Mouse (Mus musculus) gonadal fat pad, adult 2 months (tissue): ENCODE data around the gene Ldlrad2. TPM values are rescaled to one million over a fixed set of nuclear protein-coding genes. Genes with fewer than 3 reads are reported as not detected.
"Not testable (repeated sequence)": the region's sequence is repeated elsewhere in the genome, so short reads cannot be mapped to it uniquely, and the experiment has no call there.

Experiments
- DNase-seq: peaks from one replicate; pipeline ENCODE4 v3.0.0-alpha.2; 2012; ENCODE audit warnings: low read depth
- polyA plus RNA-seq: library from polyadenylated mRNA; depleted of rRNA; stranded (reverse); fragments of >200 nt; gene quantifications from 2 replicates; pipeline ENCODE4 v1.2.3, GENCODE M21; 2012; rRNA removed

Gene Ldlrad2
- 1.4 TPM in 1 of 2 replicates, not detected in the other for polyA plus RNA-seq

DNA sequence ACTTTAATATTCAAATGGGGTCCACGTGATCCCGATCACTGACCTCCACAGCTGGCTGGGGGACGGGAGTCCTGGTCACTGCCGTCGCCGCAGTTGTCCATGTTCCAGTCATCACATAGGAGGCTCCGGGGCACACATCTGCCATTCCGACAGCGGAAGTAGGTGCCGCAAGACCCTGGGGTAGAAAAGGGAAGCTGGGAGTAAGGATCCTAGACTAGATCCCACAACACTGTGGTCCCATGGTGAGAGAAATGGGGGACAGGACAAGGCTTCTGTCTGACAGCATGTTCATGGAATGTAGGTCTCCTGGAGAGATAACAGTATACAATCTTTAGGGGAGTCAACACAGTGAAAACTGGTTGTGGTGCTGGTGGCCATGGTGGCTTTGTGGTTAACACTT is at the start of gene Ldlrad2:
Gene Ldlrad2, minus strand, starts transcription at position 101 of the 400 bp plus-strand sequence.
- DNase-seq = no peak

DNA sequence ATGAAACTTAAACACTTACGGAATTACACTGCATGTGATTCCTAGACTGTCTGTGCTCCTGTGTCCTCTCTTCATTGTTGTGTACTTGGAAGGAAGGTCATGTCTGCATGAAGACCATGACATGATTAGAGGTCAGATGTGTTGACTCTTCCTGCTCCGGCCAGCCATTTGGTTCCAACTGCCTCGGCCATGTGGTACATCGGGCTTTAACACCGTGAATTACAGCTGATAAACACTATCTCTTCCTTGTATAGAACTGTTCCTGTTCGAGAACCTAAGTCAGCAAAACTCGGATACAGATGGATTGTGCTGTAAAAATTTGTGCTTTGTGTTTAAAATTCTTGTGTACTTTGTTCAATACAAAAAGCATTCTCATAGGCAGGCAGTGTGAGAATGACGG is 48.5 kb upstream of the Ldlrad2 start:
- no peak for DNase-seq

DNA sequence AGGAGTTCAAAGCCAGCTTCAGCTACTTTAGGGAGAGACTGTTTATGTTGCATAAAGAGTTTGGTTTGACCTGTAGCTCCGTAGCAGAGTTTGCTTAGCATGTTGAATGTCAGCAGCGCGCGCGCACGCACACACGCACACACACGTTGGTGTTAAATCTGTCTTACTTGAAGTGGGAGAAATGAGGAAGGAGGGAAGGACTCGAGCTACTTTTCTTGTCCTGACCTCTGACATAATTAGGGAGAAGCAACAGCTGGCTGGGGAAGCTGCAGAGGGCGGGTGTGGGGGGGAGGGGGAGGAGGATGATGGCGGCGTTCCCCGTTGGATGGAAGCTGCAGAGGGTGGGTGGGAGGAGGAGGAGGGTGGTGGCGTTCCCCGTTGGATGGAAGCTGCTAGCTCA is 35.9 kb upstream of the Ldlrad2 start:
- no peak for DNase-seq

DNA sequence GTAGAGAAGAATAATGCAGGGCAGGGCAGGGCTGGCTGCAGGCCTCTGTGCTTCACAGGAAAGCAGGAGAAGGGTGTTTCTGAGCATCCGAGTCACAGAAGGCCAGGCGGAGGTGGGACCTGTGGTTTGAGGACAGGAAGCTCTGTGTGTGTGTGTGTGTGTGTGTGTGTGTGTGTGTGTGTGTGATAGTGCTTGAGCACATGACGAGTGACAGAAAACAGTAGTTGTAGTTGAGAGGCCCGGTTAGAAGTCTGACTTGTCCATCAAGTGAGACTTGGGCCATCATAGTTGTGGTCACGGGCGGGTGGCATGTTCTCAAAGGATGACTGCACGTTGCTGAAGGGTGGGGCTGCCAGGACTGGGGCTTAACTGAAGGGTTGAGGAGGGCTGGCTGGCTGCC is 35.3 kb upstream of the Ldlrad2 start:
- no peak for DNase-seq

DNA sequence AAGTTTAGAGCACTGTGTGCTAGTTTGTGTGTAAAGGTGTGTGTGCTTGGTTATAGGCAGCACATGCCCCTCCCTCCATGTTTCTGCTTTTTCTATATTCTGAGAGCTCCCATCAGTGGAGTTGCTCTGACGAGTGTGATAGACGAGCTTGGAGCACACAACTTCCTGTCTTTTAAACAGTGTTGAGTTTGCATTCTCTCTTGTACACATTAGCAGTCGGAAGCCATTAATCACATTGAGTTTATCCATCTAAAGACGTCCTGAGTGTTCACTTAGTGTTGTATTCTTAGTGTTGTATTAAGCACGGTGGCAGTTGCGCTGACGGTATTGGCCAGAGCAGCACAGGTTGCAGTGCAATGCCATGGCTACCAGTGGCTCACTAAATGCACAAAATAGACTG is 34.9 kb upstream of the Ldlrad2 start:
- DNase-seq = no peak

DNA sequence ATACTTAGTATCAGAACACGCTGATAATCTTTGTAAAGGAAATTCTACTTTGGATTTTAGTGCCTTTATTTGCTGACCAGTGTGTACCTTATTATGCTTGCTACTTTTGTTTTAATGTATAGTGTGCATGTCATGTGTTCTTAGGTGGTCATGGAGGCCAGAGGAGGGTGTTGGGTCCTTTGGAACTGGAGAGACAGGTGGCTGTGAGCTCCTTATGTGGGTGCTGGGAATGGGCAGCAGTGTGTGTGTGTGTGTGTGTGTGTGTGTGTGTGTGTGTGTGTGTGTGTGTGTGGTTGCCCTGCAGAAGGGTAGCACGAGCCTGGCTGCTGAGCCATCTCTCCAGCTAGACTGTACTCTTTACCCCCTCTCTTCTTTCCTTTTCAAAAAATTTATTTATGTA is 32.7 kb upstream of the Ldlrad2 start:
- no peak for DNase-seq

DNA sequence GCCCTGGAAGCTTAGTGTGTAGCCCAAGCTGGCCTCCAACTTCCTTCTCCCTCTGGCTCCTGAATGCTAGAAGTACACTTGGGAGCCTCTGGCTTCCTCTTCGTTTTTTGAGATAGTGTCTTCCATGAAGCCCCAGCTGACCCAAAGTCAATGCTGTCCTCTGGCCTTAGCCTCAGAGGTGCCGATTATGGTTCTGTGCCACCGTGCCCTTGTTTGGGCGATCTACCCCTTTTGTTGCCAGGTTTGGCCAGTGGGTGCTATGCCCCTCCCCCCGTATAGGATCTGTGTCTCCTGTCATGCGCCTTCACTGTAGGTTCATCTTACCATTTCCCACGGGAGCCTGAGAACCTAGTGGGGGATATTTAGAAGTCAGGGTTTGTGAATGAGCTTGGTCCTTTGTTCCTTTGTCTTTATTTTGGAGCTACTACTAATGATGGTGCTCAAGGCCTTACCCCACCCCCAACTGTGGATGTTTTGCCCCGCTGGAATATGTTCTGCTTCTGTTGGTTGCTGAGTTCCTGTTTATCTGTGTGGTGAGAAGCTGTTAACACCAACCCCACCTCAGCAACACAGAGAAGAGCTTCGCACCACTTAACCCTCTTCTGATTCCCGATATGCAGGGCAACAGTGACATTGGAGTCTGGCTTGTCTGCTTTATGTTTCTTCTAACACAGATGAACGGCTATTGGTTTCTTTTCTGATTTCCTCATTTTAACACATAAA is 29.2 kb upstream of the Ldlrad2 start:
- no peak for DNase-seq

DNA sequence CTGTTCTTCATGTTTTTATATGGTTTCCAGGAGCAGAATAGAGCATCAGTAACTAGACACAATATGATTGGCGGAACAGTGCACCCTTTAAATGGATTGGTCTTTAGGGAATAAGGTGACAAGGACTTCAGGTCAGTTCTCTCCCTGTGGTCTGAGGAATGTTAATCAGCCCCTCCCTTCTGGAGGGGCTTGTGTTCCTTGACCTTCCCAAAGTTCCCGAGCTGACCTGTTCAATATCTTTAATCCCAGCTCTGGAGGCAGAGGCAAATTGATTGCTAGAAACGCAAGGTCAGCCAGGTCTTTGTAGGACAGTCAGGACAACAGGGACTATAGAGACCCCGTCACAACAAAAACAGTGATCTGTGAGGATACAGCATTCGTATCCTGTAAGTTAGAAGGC is 24.2 kb upstream of the Ldlrad2 start:
- DNase-seq = no peak

DNA sequence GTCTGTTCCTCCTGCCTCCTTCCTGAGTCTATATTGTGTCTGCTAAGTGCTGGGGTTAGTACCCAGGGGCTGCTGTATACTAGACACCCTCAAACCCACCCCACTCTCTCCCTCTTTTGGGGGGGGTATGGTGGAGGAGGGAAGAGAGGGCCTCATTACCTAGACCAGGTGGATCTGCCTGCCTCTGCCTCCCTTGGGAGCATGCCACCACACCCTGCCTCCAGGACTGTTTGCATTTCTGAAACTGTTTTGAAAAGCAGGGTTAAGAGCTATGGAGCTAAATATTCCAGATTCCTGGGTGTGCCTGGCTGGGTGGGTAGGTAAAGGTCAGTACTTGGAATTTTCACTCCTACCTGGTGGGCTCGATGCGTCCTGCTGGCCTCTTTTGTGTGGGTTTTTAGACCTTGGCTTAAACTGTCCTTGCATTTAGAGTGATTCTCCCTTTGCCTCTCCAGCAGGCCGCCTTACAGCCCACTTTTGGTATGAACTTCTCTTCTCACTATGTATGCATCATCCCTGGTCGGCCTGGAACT is 22.8 kb upstream of the Ldlrad2 start:
- DNase-seq = no peak

DNA sequence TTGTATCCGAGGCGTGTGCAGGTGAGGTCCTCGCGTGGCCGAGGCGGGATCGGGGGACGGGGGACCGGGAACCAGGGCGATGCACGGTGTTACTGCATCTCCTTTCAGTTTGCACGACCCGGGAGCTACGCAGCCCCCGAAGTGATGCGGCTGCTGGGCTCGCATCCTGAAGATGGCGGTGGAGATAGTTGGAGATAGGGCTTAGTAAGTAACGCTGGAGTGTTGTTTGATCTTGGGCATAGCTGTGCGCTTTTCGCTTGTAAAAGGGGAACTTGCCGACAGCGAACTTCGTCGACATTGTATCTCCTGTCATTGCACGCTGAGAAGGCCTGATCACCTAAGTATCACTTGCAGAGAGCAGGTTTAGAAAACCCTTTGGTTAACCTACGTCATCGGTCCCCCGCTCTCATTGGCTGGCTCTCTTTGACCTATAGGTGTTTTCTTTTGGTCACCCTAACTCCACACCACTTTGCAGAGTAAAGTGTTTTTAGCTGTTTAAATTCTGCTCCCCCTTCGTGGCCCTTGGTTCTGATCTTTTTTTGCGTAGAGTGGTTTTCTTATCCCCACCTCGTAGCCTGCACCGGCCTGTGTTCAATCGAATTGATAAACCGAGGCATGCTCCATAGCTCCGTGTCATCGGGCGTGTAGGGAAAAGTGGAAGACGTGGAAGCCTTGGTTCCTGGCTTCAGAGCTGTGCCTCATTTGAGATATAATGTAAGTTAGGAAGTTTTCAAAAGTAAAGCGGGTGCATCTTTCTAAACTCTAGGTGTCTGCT is 20.3 kb upstream of the Ldlrad2 start:
- peak; percentile 14 for DNase-seq

DNA sequence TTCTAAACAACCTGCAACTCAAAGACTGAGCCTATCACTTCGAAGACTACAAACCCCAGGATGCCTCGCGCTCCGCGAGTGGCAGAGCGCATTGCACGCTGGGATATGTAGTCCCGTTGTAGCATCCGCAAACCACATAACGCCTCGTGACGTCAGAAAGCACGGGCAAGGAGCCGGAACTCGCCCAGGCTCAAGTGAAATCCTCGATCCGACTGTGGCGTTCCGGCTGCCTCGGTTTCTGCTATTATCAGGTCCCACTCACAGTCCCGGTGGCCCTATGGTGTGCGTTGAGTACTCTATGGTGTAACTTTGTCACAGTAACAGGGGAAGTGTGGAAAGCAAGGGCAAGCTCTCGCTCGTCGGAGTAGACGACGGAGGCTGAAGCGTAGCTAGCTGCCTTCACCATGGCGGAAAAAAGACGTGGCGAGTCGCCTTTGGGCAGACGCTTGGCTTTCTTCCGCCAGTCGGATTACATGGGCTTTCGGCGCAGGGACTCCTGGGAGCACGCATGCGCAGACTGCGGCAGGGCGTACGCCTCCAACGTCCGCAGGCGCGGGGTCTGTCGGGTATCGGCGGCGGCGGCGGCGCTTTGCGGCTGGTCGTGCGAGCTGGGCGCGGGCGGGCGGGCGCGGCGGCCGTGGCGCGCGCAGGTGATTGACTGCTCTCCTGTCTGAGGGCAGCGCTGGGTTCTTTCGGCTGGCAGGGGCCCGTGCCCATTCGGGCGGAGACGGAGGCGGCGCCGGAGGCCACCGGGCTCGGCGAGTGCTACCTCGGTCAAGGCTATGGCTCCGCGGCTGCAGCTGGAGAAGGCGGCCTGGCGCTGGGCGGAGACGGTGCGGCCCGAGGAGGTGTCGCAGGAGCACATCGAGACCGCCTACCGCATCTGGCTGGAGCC is 19.5 kb upstream of the Ldlrad2 start, which contains the start of gene Usp48:
Gene Usp48, plus strand, starts transcription at position 155 of the 895 bp plus-strand sequence.
- peak; percentile 81 for DNase-seq

DNA sequence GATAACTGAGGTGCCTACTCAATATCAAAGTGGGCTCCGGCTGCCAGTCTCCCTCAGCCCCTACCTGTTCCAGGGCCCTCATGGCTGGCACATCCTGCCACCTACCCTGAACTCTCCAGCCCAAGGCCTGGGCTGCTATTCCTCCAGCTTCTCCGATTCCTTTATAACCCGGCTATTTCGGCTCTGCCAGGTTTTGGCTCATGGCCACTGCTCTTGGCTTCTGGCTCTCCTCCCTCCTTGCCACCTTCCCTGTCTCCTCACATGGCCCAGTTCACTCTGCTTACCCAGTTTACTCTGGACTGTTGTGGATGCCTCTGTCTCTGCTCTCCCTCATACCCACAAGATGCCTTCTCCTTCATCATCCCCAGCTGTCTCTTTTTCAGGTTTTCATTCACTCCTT is 16.6 kb upstream of the Ldlrad2 start:
- DNase-seq = no peak

DNA sequence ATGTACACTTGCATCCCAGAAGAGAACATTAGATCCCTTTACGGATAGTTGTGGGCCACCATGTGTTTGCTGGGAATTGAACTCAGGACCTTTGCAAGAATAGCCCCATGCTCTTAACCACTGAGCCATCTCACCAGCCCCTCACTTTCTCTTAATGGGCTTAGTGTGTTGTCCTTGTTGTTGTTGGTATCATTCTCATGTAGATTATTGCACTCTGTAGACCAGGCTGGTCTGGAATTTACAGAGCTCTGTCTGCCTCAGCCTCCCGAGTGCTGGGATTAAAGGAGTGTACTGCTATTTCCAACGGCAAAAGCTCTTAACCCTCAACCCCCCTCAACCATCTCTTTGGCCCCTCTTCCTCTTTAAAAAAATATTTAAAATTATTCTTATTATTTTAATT is 15.2 kb upstream of the Ldlrad2 start:
- DNase-seq = no peak

DNA sequence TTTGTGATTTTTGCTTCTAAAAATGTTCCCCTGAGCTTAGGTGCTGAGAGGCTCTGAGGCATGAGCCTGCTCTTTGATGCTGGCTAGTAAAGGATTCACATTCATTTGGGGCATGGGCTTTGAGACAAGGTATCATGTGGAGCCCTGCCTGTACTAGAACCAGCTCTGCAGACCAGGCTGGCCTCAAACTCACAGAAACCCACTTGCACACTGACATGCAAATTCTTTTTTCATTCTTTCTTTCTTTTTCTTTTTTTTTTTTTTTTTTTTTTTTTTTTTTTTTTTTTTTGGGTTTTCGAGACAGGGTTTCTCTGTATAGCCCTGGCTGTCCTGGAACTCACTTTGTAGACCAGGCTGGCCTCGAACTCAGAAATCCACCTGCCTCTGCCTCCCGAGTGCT is 14.7 kb upstream of the Ldlrad2 start:
- not testable (repeated sequence) for DNase-seq

DNA sequence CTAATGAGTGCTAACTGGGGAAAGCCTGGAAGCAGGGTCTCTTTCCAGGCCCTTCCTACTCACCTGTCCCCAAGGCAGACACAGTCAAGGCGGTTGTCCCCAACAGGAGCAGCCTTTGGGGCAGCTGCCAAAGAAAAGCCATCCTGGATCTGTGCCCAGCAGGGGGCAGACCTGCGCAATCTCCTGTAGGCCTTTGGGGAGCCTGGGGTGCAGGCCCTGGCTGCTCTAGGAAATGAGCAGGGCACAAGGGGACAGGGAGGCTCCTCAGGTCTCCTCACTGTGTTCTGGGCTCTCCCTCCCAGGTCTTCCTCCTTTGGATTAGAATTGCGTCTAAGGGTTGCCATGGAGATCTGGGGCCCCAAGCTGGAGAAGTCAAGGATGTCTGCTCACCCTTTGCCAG is 7.4 kb upstream of the Ldlrad2 start:
- no peak for DNase-seq

DNA sequence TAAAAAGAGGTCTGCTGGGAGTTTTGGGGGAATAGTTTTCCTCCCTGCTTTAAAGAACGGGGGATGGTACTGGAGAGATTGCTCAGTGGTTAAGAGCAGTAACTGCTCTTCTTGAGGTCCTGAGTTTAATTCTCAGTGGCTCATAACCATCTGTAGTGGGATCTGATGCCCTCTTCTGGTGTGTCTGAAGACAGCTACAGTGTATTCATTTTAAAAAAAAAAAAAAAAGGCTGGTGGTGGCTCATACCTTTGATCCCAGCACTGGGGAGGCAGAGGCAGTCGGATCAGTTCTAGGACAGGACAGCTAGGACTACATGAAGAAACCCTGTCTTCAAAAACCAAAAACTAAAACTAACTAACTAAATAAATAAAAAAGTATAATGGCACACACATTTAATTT is 5.9 kb upstream of the Ldlrad2 start:
- DNase-seq = no peak

DNA sequence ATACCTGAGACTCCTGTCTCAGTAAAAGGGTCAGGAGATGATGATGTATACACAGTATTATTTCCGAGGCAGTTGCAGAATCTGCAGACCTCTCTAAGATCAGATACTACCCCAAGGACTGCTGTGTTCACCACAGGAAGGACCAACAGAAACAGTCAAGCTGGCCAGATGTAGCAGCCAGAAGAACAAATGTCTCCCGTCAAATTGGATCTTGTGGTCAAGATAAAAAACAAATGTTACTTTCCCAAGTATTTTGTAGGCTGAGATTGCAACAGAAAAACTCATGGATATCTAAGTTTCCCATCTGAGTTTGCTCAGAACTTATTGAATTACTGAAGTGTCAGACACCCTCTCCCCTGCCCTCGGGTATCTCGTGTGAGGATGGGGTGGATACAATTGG is 5.4 kb upstream of the Ldlrad2 start:
- DNase-seq = no peak

DNA sequence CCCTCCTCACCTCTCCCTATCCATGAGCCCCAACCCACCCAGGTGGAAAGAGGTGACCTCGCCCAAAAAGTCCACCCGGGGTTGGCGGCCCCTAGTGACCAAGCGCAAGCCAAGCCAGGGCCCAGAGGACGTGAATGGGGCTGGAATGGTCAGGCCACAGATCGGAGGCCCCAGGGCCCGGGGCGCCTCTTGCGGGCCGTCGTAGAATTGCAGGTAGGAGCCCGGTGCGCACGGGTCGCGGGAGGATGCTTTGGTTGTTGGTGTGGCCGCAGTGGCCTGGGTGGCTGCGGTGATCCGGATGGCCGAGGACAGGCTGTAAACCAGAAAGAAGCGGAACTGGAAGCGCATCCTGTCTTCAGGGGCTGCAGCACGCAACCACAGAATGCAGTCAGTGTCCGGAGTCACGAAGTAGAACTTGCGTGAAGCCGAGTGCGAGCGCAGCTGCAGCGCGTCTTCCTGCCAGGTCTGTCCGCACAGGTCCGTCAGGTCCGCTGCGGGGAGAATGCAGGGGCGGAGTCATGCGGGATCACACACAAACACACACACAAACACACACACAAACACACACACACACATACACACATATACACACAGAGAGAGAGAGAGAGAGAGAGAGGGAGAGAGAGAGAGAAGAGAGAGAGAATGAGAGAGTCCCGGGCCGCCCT is 3.9 kb upstream of the Ldlrad2 start:
- DNase-seq = no peak

DNA sequence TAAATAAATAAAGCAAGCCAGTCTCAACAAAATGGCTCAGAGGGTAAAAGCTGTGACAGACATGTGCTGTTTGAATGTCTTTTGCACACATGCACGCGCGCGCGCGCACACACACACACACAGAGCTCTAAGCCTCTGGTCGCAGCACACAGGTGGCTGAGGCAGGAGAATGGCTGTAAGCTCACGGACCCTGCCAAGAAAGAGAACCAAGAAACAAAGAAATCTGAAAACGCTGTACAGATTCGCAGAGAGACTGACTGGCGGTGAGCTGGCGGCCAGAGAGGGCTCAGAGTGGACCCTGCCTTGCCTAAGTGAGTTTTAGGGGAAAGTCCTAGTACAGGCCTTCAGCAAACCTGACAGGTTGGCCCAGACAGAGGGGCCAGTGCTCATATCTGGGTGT is 3.1 kb upstream of the Ldlrad2 start:
- DNase-seq = no peak

DNA sequence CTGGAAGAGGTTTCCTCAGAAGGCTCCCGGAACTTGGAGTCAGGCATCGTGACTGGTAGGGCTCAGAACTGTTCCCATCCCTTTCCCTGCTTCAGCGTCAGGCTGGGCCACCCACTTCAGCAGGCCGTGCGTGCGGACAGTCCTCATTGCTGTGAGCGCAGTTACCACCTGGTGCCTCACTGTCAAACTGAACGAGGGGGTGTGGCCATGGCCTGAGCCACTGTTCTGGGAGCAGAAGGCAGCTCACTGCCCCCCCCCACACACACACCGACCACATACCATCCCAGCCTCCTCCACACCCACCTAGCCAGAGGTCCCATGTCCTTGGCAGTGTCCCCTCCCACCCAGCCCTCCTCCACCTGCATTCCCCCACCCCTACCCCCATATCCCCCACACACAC is 4.5 kb downstream of the Ldlrad2 start:
- DNase-seq = no peak

DNA sequence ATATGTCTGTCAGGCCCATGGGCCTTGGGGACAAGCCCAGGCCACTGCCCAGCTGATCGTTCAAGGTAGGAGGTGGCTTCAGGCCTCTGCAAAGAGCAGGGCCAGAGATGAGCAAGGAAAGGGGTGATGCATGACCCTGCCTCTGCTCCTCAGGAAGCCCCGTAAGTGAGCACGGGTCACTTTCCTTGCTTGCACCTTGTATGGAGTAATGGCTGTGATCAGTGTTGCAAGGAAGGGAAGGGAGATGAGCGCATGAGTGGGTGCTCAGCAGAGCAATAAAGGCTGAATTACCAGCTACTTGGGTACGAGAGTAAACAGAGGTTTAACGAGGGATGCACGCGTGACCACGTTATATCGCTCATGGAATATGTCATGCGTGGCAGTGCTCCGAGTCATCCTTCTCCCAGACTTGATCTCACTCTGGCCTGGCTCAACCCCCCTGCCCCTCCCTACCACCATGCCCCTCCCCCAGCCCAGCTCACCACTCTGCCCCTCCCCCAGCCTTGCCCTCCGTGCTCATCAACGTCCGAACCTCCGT is 17.6 kb downstream of the Ldlrad2 start:
- no peak for DNase-seq
